Mouse (Mus musculus) regulatory T cell (primary cell): ENCODE data around the gene Tbx15.

Experiments used
- in situ Hi-C: fragments of 300-600 bp; cut with MboI, MseI; formaldehyde crosslinking; loops from one replicate; pipeline ENCODE4 v1.15.1; 2025; ENCODE audit warnings: high pct_unique_total_duplicates

Gene Tbx15

GRCm38 (mm10) chr3:99247996-99248801, 8.0 kb downstream of the Tbx15 start:
- in situ Hi-C loops, result loop anchor here (25.0 kb wide), 1 partner anchor 914 kb away; the partner anchor contains the start of genes Gdap2 and Wdr3

GRCm38 (mm10) chr3:99248831-99249550, 8.8 kb downstream of the Tbx15 start:
- in situ Hi-C loops, result loop anchor here (25.0 kb wide), 1 partner anchor 913 kb away; the partner anchor contains the start of genes Gdap2 and Wdr3

GRCm38 (mm10) chr3:99249551-99249870, 9.3 kb downstream of the Tbx15 start:
- in situ Hi-C loops, result loop anchor here (25.0 kb wide), 1 partner anchor 913 kb away; the partner anchor contains the start of genes Gdap2 and Wdr3

- in situ Hi-C loops, result loop anchor here (25.0 kb wide), 1 partner anchor 912 kb away; the partner anchor contains the start of genes Gdap2 and Wdr3
Observed at GRCm38 (mm10) chr3:99249906-99250305, 9.7 kb downstream of the Tbx15 start.

- in situ Hi-C loops, result no loop called here
Observed at GRCm38 (mm10) chr3:99251271-99252165, 11.3 kb downstream of the Tbx15 start.

GRCm38 (mm10) chr3:99252461-99253091, 12.4 kb downstream of the Tbx15 start:
- in situ Hi-C loops, result no loop called here

GRCm38 (mm10) chr3:99253092-99253488, 12.9 kb downstream of the Tbx15 start:
- in situ Hi-C loops, result no loop called here

GRCm38 (mm10) chr3:99253497-99254451, 13.6 kb downstream of the Tbx15 start:
- in situ Hi-C loops, result no loop called here

- in situ Hi-C loops, result no loop called here
Observed at GRCm38 (mm10) chr3:99254559-99255151, 14.5 kb downstream of the Tbx15 start.

GRCm38 (mm10) chr3:99255411-99256365, 15.5 kb downstream of the Tbx15 start:
- in situ Hi-C loops, result no loop called here

GRCm38 (mm10) chr3:99256366-99256750, 16.2 kb downstream of the Tbx15 start:
- in situ Hi-C loops, result no loop called here

GRCm38 (mm10) chr3:99256766-99257165, 16.6 kb downstream of the Tbx15 start:
- in situ Hi-C loops, result no loop called here

GRCm38 (mm10) chr3:99257586-99258577, 17.7 kb downstream of the Tbx15 start:
- in situ Hi-C loops, result no loop called here

GRCm38 (mm10) chr3:99259741-99260270, 19.6 kb downstream of the Tbx15 start:
- in situ Hi-C loops, result no loop called here

- in situ Hi-C loops, result no loop called here
Observed at GRCm38 (mm10) chr3:99260395-99260794, 20.2 kb downstream of the Tbx15 start.

GRCm38 (mm10) chr3:99261371-99261791, 21.2 kb downstream of the Tbx15 start:
- in situ Hi-C loops, result no loop called here

- in situ Hi-C loops, result no loop called here
Observed at GRCm38 (mm10) chr3:99261986-99262385, 21.8 kb downstream of the Tbx15 start.
